Mouse (Mus musculus) ES-Bruce4 (cell line): Measurements from ENCODE around the gene Il5.

ENCODE experiments used
- CTCF ChIP-seq: IDR thresholded peaks from one replicate; pipeline ENCODE4 v1.8.1; 2011; ENCODE audit warnings: low read depth, low read length
- EP300 ChIP-seq: IDR thresholded peaks from 2 replicates; pipeline ENCODE4 v1.6.1; 2011; ENCODE audit warnings: low read depth, low read length; ENCODE audit not compliant: insufficient read depth
- POLR2A ChIP-seq: IDR thresholded peaks from one replicate; pipeline ENCODE4 v1.8.1; 2011; ENCODE audit warnings: low read length; ENCODE audit not compliant: insufficient read depth

DNA sequence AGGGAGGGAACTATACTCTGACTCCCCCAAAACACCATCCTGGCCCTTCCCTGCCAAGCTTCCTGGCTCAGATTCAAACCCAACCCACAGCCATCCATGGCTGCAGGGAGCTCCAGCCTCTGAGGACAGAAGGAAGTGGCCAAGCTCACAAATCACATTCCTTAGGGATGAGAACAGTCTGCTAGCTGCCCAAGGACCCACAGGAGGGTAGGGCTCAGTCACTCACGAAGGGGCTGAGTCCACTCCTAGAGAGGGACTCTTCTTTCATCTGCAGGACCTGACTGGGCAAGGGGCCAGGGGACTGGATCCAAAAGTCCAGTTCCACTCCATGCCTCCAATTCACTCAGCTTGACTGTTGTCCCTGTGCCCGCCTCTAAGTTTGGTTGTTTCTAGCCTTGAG, 41.2 kb downstream of the Il5 start:
- TF ChIP-seq CTCF (no peak), EP300 (no peak), POLR2A (no peak)
